Mouse (Mus musculus): ENCODE data around the gene Prph.
"Not testable (repeated sequence)": the region's sequence is repeated elsewhere in the genome, so short reads cannot be mapped to it uniquely, and the experiment has no call there.

Prph gene

GRCm38 (mm10) chr15:99074600-99075333 lies 19.8 kb downstream of the Prph start:
- peak; percentile 96 to 97 for DNase-seq (ENCODE audit: low spot score in 2 of 2)

- not testable (repeated sequence) for DNase-seq (ENCODE audit: low spot score in 2 of 2)
These were observed 21.0 kb downstream of the Prph start for GRCm38 (mm10) chr15:99076011-99076410.

GRCm38 (mm10) chr15:99078181-99078910 lies 23.4 kb downstream of the Prph start:
- DNase-seq (ENCODE audit: low spot score in 2 of 2) = no peak

- DNase-seq (ENCODE audit: low spot score in 2 of 2) = no peak
These were observed 24.8 kb downstream of the Prph start for GRCm38 (mm10) chr15:99079804-99080203.

- no peak for DNase-seq (ENCODE audit: low spot score in 2 of 2)
These were observed 27.3 kb downstream of the Prph start for GRCm38 (mm10) chr15:99082322-99082721.

GRCm38 (mm10) chr15:99082840-99083239 lies 27.9 kb downstream of the Prph start:
- DNase-seq (ENCODE audit: low spot score in 2 of 2) = no peak

- DNase-seq (ENCODE audit: low spot score in 2 of 2) = no peak
These were observed 28.3 kb downstream of the Prph start for GRCm38 (mm10) chr15:99083258-99083657.

- no peak for DNase-seq (ENCODE audit: low spot score in 2 of 2)
These were observed 29.0 kb downstream of the Prph start for GRCm38 (mm10) chr15:99083867-99084557.

GRCm38 (mm10) chr15:99084618-99085017 lies 29.6 kb downstream of the Prph start:
- no peak for DNase-seq (ENCODE audit: low spot score in 2 of 2)

- no peak for DNase-seq (ENCODE audit: low spot score in 2 of 2)
These were observed 31.0 kb downstream of the Prph start for GRCm38 (mm10) chr15:99085997-99086396.

- no peak for DNase-seq (ENCODE audit: low spot score in 2 of 2)
These were observed 32.5 kb downstream of the Prph start, which contains the start of gene C1ql4 for GRCm38 (mm10) chr15:99087253-99088075. TSS of gene C1ql4 (minus strand) at chr15:99087817.

- DNase-seq (ENCODE audit: low spot score in 2 of 2) = peak in 1 of 2 experiments; percentile 68
These were observed 33.3 kb downstream of the Prph start for GRCm38 (mm10) chr15:99088292-99088691.

- DNase-seq (ENCODE audit: low spot score in 2 of 2) = no peak
These were observed 34.1 kb downstream of the Prph start for GRCm38 (mm10) chr15:99089069-99089468.

GRCm38 (mm10) chr15:99092870-99093269 lies 37.9 kb downstream of the Prph start, which contains the start of gene Dnajc22:
TSS of gene Dnajc22 (plus strand) at chr15:99093170.
- DNase-seq (ENCODE audit: low spot score in 2 of 2) = no peak

GRCm38 (mm10) chr15:99093291-99094258 lies 38.6 kb downstream of the Prph start:
- no peak for DNase-seq (ENCODE audit: low spot score in 2 of 2)

GRCm38 (mm10) chr15:99094631-99095270 lies 39.8 kb downstream of the Prph start:
- DNase-seq (ENCODE audit: low spot score in 2 of 2) = no peak

GRCm38 (mm10) chr15:99095356-99095755 lies 40.4 kb downstream of the Prph start:
- DNase-seq (ENCODE audit: low spot score in 2 of 2) = no peak

- DNase-seq (ENCODE audit: low spot score in 2 of 2) = no peak
These were observed 41.3 kb downstream of the Prph start for GRCm38 (mm10) chr15:99096061-99096793.

Data from urinary bladder, postnatal 36 days (tissue).